Mouse (Mus musculus) lung, adult 2 months (tissue): ENCODE measurements at regions not wholly inside any gene's neighbourhood (a gene's known extent, or its start where the extent isn't known, plus 50 kb on each side); places are given as distances from the start of the nearest gene placed in this dataset.

Experiments
- CTCF ChIP-seq: fragments of 200-500 bp; IDR thresholded peaks from 2 replicates; pipeline ENCODE4 v1.5.1; 2011; ENCODE audit warnings: mild to moderate bottlenecking, low read length, control low read depth; ENCODE audit not compliant: insufficient read depth
- POLR2A ChIP-seq: fragments of 200-500 bp; IDR thresholded peaks from 2 replicates; pipeline ENCODE4 v1.6.1; 2011; ENCODE audit warnings: low read depth, mild to moderate bottlenecking, control low read depth, low read length, borderline replicate concordance; ENCODE audit errors: extremely low read depth

DNA sequence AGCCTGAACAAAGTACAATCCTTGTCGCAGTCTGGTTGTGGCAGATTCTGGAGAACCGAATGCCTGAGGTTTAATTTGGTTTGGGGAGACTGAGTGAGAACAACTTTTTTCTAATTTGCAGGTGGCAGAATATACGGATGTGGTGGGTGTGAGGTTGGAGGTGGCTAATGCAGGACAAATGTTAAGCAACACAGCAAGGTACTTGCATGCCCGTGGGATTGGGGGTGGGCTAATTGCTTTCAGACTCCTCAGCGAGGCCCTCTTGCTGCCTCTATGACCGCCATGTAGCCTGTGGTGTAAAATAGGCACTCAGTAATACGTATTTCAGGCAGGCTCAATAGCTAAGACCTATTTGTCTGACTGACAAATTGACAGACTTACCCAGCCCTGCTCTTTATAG lies 109.4 kb upstream of the Frg1 start:
- TF ChIP-seq CTCF = no peak
- TF ChIP-seq POLR2A = no peak
